Mouse (Mus musculus): ENCODE results near the gene Itga11. TPM values are rescaled to one million over a fixed set of nuclear protein-coding genes. Genes with fewer than 3 reads are reported as not detected.

Itga11 gene
- total and polyA plus RNA-seq, 2 experiments from 2014 or later, result 0.48 to 2.2 TPM

DNA sequence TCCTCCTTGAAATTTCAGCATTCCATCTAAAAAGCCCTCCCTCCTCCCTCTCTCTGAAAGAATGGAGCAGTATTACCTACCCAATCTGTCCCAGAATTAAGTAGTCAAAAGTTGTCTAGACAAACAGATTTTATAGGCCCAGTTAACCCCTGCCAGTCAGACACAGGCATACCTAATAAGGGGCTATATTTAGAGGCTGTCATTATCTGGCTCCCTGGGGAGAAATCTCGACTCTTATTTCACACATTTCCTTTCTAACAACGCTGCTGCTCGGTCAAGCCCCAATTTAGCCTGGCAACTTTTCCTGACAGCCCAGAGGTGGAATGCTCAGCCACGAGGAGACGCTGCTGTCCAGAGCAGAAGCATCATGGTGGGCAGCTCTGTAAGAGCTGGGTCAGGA, 47.6 kb downstream of the Itga11 start:
- no peaks in the 10 kb centered on the region for H3K36me3 ChIP-seq (ENCODE audit: insufficient read depth)
- no peak for DNase-seq
- no peak for ATAC-seq
- H3K4me3 ChIP-seq (ENCODE audit: low read depth, low read length), result no peak overlapping the region
- 15% methylated on average over 5 of the region's 5 CpGs for WGBS
- no peaks in the 10 kb centered on the region for H3K9me3 ChIP-seq (ENCODE audit: low read length)
- no peak for TF ChIP-seq CTCF (IDR thresholded peaks at IDR 0.05; ENCODE audit: low read depth)
- no peak overlapping the region for H3K27ac ChIP-seq (ENCODE audit: low read depth, low read length)
- H3K27me3 ChIP-seq (ENCODE audit: insufficient read depth, low read length), result no peaks in the 10 kb centered on the region
- H3K4me2 ChIP-seq (ENCODE audit: low read depth), result no peak overlapping the region
- H3K4me1 ChIP-seq (ENCODE audit: insufficient read depth), result no peaks in the 10 kb centered on the region
- H3K9ac ChIP-seq, result no peak overlapping the region

GRCm38 (mm10) chr9:62726472-62726871, 48.8 kb downstream of the Itga11 start:
- Histone ChIP-seq H3K4me2 (ENCODE audit: low read depth) (no peak overlapping the region), H3K4me1 (ENCODE audit: insufficient read depth) (no peaks in the 10 kb centered on the region), H3K9ac (no peak overlapping the region), H3K27me3 (ENCODE audit: insufficient read depth, low read length) (no peaks in the 10 kb centered on the region), H3K4me3 (ENCODE audit: low read depth, low read length) (no peak overlapping the region), H3K36me3 (ENCODE audit: insufficient read depth) (no peaks in the 10 kb centered on the region), H3K9me3 (ENCODE audit: low read length) (no peaks in the 10 kb centered on the region), H3K27ac (ENCODE audit: low read depth, low read length) (no peak overlapping the region)
- ATAC-seq (no peak), DNase-seq (no peak)
- TF ChIP-seq CTCF (IDR thresholded peaks at IDR 0.05; ENCODE audit: low read depth), result peak; percentile 56
- 57% methylated on average over 6 of the region's 6 CpGs for WGBS

DNA sequence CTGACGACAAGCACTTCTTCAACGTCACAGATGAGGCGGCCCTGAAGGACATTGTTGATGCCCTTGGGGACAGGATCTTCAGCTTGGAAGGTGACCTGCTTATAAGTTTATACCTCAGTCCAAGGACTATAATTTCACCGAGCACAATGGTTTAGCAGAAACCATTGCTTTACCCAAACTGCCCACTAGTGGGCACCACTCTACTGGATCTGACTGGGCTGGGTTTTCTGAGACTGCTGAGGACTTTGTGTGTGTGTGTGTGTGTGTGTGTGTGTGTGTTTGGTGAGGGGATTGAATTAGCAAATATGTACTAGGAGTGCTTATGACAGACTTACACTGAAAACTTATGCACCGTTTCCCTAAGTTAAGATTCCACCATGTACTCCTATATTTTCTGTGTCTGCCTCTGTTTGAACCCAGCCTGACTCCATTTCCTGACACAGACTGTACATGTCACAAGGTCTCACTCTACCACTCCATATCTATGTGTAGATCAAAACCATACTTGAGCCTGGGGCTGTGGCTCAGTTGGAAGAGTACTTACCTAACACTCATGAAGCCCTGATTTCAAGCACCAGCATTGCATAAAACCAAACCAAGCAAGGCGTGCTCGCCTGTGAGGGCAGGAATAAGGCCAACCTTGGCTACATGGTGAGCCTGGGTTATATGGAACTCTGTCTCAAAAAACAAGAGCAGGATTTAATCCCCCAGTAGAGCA, 67.1 kb downstream of the Itga11 start:
- 50% methylated on average over 7 of the region's 7 CpGs for WGBS
- Histone ChIP-seq H3K27ac (ENCODE audit: low read depth, low read length) (no peak overlapping the region), H3K4me2 (ENCODE audit: low read depth) (no peak overlapping the region), H3K4me3 (ENCODE audit: low read depth, low read length) (no peak overlapping the region), H3K4me1 (ENCODE audit: insufficient read depth) (no peaks in the 10 kb centered on the region), H3K27me3 (ENCODE audit: insufficient read depth, low read length) (no peaks in the 10 kb centered on the region), H3K9me3 (ENCODE audit: low read length) (no peaks in the 10 kb centered on the region), H3K9ac (no peak overlapping the region), H3K36me3 (ENCODE audit: insufficient read depth) (no peaks in the 10 kb centered on the region)
- ATAC-seq (no peak), DNase-seq (peak; percentile 69)
- peak; percentile 86 for TF ChIP-seq CTCF (IDR thresholded peaks at IDR 0.05; ENCODE audit: low read depth)

GRCm38 (mm10) chr9:62746646-62747045, 69.0 kb downstream of the Itga11 start:
- Histone ChIP-seq H3K4me1 (ENCODE audit: insufficient read depth) (no peaks in the 10 kb centered on the region), H3K27me3 (ENCODE audit: insufficient read depth, low read length) (no peaks in the 10 kb centered on the region), H3K9me3 (ENCODE audit: low read length) (no peaks in the 10 kb centered on the region), H3K4me2 (ENCODE audit: low read depth) (no peak overlapping the region), H3K36me3 (ENCODE audit: insufficient read depth) (no peaks in the 10 kb centered on the region), H3K4me3 (ENCODE audit: low read depth, low read length) (no peak overlapping the region), H3K9ac (no peak overlapping the region), H3K27ac (ENCODE audit: low read depth, low read length) (no peak overlapping the region)
- no peak for ATAC-seq
- DNase-seq, result no peak
- no peak for TF ChIP-seq CTCF (IDR thresholded peaks at IDR 0.05; ENCODE audit: low read depth)
- 69% methylated on average over 6 of the region's 6 CpGs for WGBS

GRCm38 (mm10) chr9:62749666-62750065, 72.0 kb downstream of the Itga11 start:
- Histone ChIP-seq H3K4me3 (ENCODE audit: low read depth, low read length) (no peak overlapping the region), H3K4me1 (ENCODE audit: insufficient read depth) (no peaks in the 10 kb centered on the region), H3K9me3 (ENCODE audit: low read length) (no peaks in the 10 kb centered on the region), H3K36me3 (ENCODE audit: insufficient read depth) (no peaks in the 10 kb centered on the region), H3K9ac (no peak overlapping the region), H3K27me3 (ENCODE audit: insufficient read depth, low read length) (no peaks in the 10 kb centered on the region), H3K27ac (ENCODE audit: low read depth, low read length) (no peak overlapping the region), H3K4me2 (ENCODE audit: low read depth) (no peak overlapping the region)
- ATAC-seq (no peak), DNase-seq (no peak)
- WGBS, result 74% methylated on average over 6 of the region's 6 CpGs
- TF ChIP-seq CTCF (IDR thresholded peaks at IDR 0.05; ENCODE audit: low read depth), result no peak

DNA sequence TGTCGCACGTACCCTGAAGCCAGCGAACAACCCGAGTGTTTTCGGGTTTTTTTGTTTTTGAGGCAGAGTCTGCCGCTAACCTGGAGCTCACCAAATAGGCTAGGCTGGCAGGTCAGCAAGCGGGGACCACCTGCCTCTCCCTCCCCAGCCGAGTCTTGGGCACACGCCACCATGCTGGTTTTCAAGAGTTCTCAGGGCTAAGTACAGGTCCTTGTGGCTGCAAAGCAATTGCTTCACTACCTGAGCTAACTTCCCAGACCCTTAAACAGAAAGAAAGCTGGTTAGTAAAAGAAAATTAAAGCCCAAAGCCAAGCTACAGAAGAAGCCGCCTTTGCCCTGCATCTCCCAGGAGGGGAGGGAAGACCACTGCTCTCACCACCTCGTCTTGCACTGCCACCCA, 72.8 kb downstream of the Itga11 start:
- no peaks in the 10 kb centered on the region for H3K27me3 ChIP-seq (ENCODE audit: insufficient read depth, low read length)
- no peak overlapping the region for H3K27ac ChIP-seq (ENCODE audit: low read depth, low read length)
- H3K9ac ChIP-seq, result no peak overlapping the region
- no peak overlapping the region for H3K4me2 ChIP-seq (ENCODE audit: low read depth)
- no peak for TF ChIP-seq CTCF (IDR thresholded peaks at IDR 0.05; ENCODE audit: low read depth)
- no peaks in the 10 kb centered on the region for H3K9me3 ChIP-seq (ENCODE audit: low read length)
- H3K4me1 ChIP-seq (ENCODE audit: insufficient read depth), result no peaks in the 10 kb centered on the region
- no peaks in the 10 kb centered on the region for H3K36me3 ChIP-seq (ENCODE audit: insufficient read depth)
- no peak for DNase-seq
- no peak overlapping the region for H3K4me3 ChIP-seq (ENCODE audit: low read depth, low read length)
- 90% methylated on average over 11 of the region's 11 CpGs for WGBS
- ATAC-seq, result no peak

DNA sequence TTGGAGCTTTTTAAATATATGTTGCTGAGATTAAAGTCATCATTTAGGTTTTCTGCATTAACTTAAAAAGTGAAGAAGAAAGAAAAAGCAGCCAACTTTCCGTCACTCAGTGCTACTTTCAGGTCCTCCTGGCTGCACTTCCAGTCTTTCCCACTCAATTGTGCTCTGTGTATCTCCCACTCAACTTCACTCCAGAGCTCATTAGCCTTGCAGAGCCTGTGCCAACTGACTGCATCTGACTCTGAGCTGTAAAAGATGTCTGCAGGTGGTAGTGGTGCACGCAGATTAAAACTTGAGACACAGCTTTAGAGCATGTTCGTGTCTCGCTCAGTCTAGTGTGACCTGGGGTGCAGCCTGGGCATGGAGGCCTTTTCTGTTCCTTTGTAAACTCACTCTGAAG, 80.7 kb downstream of the Itga11 start:
- no peaks in the 10 kb centered on the region for H3K4me1 ChIP-seq (ENCODE audit: insufficient read depth)
- H3K27me3 ChIP-seq (ENCODE audit: insufficient read depth, low read length), result no peaks in the 10 kb centered on the region
- H3K4me2 ChIP-seq (ENCODE audit: low read depth), result no peak overlapping the region
- no peak overlapping the region for H3K9ac ChIP-seq
- ATAC-seq, result no peak
- no peak for DNase-seq
- 46% methylated on average over 4 of the region's 4 CpGs for WGBS
- no peaks in the 10 kb centered on the region for H3K36me3 ChIP-seq (ENCODE audit: insufficient read depth)
- no peak for TF ChIP-seq CTCF (IDR thresholded peaks at IDR 0.05; ENCODE audit: low read depth)
- H3K9me3 ChIP-seq (ENCODE audit: low read length), result no peaks in the 10 kb centered on the region
- no peak overlapping the region for H3K27ac ChIP-seq (ENCODE audit: low read depth, low read length)
- no peak overlapping the region for H3K4me3 ChIP-seq (ENCODE audit: low read depth, low read length)
